Mouse (Mus musculus) lung, postnatal 0 days (tissue): Measurements from ENCODE around the gene Phpt1. TPM values are rescaled to one million over a fixed set of nuclear protein-coding genes. Genes with fewer than 3 reads are reported as not detected.

Source experiments
- ATAC-seq: fragments of 200-750 bp; cut with Nextera tagmentation; 2 replicates; pipeline ENCODE4 v1.8.0; 2017; ENCODE audit warnings: moderate library complexity
- DNase-seq: peaks from one replicate; pipeline ENCODE4 v3.0.0-alpha.2; 2016; ENCODE audit warnings: low spot score
- H3K27ac ChIP-seq: fragments of 300-500 bp; sonication (generic); 2 replicates; pipeline ENCODE4 v1.5.1; 2014; ENCODE audit warnings: antibody characterized with exemption, mild to moderate bottlenecking, low read length, mixed read lengths
- H3K27me3 ChIP-seq: fragments of 300-500 bp; sonication (generic); replicated peaks from 2 replicates; pipeline ENCODE4 v1.6.1; 2014; ENCODE audit warnings: low read length, mixed read lengths; ENCODE audit not compliant: insufficient read depth
- H3K36me3 ChIP-seq: fragments of 300-500 bp; sonication (generic); 2 replicates; pipeline ENCODE4 v1.6.1; 2014; ENCODE audit warnings: low read length, mixed read lengths; ENCODE audit not compliant: insufficient read depth
- H3K4me1 ChIP-seq: fragments of 300-500 bp; sonication (generic); 2 replicates; pipeline ENCODE4 v1.6.1; 2014; ENCODE audit warnings: antibody characterized with exemption, low read depth, low read length, mixed read lengths; ENCODE audit not compliant: insufficient read depth
- H3K4me2 ChIP-seq: fragments of 300-500 bp; sonication (generic); replicated peaks from 2 replicates; pipeline ENCODE4 v1.6.1; 2014; ENCODE audit warnings: low read depth, mild to moderate bottlenecking, low read length, moderate library complexity, mixed read lengths
- H3K4me3 ChIP-seq: fragments of 300-500 bp; sonication (generic); 2 replicates; pipeline ENCODE4 v1.5.1; 2014; ENCODE audit warnings: low read depth, low read length
- H3K9ac ChIP-seq: fragments of 300-500 bp; sonication (generic); replicated peaks from 2 replicates; pipeline ENCODE4 v1.6.1; 2014; ENCODE audit warnings: low read depth, mild to moderate bottlenecking
- H3K9me3 ChIP-seq: fragments of 300-500 bp; sonication (generic); 2 replicates; pipeline ENCODE4 v1.6.1; 2016; ENCODE audit warnings: low read length, mixed read lengths
- CTCF ChIP-seq: IDR thresholded peaks from 2 replicates; pipeline ENCODE4 v1.5.1; 2016; ENCODE audit warnings: antibody characterized with exemption, mild to moderate bottlenecking
- EP300 ChIP-seq: IDR thresholded peaks from 2 replicates; pipeline ENCODE4 v1.6.1; 2016; ENCODE audit warnings: antibody characterized with exemption, mild to moderate bottlenecking, control low read depth
- WGBS: fragments of 180-500 bp; shearing (Covaris S2); extraction: QIAGEN DNeasy Blood & Tissue Kit; methylation state at CpG from one replicate; pipeline ENCODE4 v1.1.7; 2014; 5-methylcytosine and 5-hydroxymethylcytosine counted together
- polyA plus RNA-seq: library from polyadenylated mRNA; unstranded; fragments of >200 nt; fragmentation: Nextera tagmentation; extraction: Ambion mirVana; gene quantifications from 2 replicates; pipeline ENCODE4 v1.2.1, GENCODE M21; 2015

Phpt1 gene
- polyA plus RNA-seq, 1 experiment from 2014 or later: 103 TPM

GRCm38 (mm10) chr2:25568473-25569019, 6.5 kb downstream of the Phpt1 start:
- no peak for DNase-seq
- H3K4me2 ChIP-seq: no peak overlapping the region
- no peak overlapping the region for H3K9ac ChIP-seq
- H3K27ac ChIP-seq: no peak overlapping the region
- WGBS: 76% methylated on average over 6 of the region's 6 CpGs
- peaks cover 6% of the 10 kb centered on the region; the same call in 1 of the 2 replicates for H3K36me3 ChIP-seq
- H3K9me3 ChIP-seq: no peaks in the 10 kb centered on the region
- no peak for TF ChIP-seq EP300
- no peak overlapping the region for H3K4me3 ChIP-seq
- ATAC-seq: no peak
- H3K4me1 ChIP-seq: no peaks in the 10 kb centered on the region
- H3K27me3 ChIP-seq: no peaks in the 10 kb centered on the region

DNA sequence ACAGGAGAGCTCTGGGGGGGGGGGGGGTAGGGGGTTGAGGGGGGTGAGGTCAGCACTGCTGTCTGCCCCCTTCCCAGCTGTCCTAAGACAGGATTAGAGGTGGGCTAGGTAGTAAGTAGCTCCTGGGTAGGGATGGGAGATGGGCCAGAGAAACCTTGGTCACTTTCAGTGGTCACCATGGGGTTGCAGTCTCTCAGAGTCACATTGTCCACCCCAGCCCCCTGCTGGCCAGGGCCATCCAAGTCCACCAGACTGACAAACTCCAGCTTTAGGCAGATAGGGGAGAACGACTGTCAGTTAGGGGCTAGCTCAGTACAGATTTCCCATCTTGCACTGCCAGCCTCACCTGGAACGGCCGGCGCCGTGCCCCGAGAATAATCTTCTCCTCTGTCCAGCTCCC, 8.5 kb downstream of the Phpt1 start:
- Histone ChIP-seq H3K4me3 (no peak overlapping the region), H3K36me3 (peaks cover 19% of the 10 kb centered on the region; the same call in 1 of the 2 replicates), H3K4me2 (no peak overlapping the region), H3K9ac (no peak overlapping the region), H3K27me3 (no peaks in the 10 kb centered on the region), H3K9me3 (no peaks in the 10 kb centered on the region), H3K4me1 (no peaks in the 10 kb centered on the region), H3K27ac (no peak overlapping the region)
- DNase-seq (no peak), ATAC-seq (no peak)
- TF ChIP-seq EP300: no peak
- TF ChIP-seq CTCF: peak; percentile 39
- WGBS: 78% methylated on average over 6 of the region's 6 CpGs

DNA sequence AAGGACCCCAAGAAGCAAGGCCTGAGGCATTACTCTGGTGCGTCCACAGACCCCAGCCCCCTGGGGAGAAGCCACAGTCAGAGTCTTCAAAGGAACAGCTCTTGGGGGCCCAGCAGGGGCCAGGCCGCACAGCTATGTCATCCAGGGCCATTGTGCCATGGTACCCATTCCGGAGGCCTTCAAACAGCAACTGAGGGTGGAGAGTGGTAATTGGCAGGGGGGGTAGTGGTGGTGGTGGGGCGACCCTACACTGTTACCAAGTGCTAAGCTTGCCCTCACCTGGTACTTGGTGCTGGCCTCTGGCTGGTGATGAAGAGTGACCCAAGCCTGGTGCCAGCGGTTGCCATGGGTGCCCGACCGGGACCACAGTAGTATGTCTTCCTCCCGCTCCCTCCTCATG, 9.3 kb downstream of the Phpt1 start:
- 90% methylated on average over 8 of the region's 8 CpGs for WGBS
- Histone ChIP-seq H3K4me3 (no peak overlapping the region), H3K9me3 (no peaks in the 10 kb centered on the region), H3K9ac (no peak overlapping the region), H3K4me1 (no peaks in the 10 kb centered on the region), H3K27me3 (no peaks in the 10 kb centered on the region), H3K4me2 (no peak overlapping the region), H3K36me3 (peaks cover 24% of the 10 kb centered on the region; the same call in 1 of the 2 replicates), H3K27ac (no peak overlapping the region)
- TF ChIP-seq EP300 (no peak), CTCF (no peak)
- no peak for ATAC-seq
- DNase-seq: no peak

DNA sequence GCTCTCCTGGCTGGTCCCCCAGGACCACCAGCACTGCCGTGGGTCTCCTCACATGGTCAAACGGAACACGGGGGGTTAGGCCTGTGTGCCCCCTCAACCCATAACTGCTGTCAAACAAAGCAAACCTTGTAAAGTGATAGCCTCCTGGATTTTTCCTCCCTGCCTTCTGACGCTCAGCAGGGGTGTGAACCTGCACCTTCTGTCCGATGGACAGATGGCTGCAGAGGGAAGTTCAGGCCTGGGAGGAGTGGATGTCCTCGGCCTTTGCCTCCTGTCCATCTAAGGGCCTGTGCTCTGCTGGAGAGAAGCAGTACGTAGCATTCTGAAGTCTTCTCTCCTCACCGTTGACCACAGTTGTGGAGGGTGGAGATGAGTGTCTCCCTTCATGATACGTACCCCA, 13.1 kb downstream of the Phpt1 start:
- TF ChIP-seq CTCF (no peak), EP300 (no peak)
- H3K4me3 ChIP-seq: no peak overlapping the region
- H3K36me3 ChIP-seq: peaks cover 24% of the 10 kb centered on the region; the same call in 1 of the 2 replicates
- H3K4me2 ChIP-seq: no peak overlapping the region
- WGBS: 81% methylated on average over 9 of the region's 9 CpGs
- no peak for ATAC-seq
- peaks cover 6% of the 10 kb centered on the region for H3K4me1 ChIP-seq
- no peak overlapping the region for H3K27ac ChIP-seq
- no peaks in the 10 kb centered on the region for H3K9me3 ChIP-seq
- H3K9ac ChIP-seq: no peak overlapping the region
- no peaks in the 10 kb centered on the region for H3K27me3 ChIP-seq
- DNase-seq: no peak

- Histone ChIP-seq H3K9ac (no peak overlapping the region), H3K4me1 (peaks cover 6% of the 10 kb centered on the region), H3K4me2 (no peak overlapping the region), H3K9me3 (no peaks in the 10 kb centered on the region), H3K27me3 (no peaks in the 10 kb centered on the region), H3K27ac (no peak overlapping the region), H3K36me3 (peaks cover 24% of the 10 kb centered on the region; the same call in 1 of the 2 replicates), H3K4me3 (no peak overlapping the region)
- ATAC-seq: no peak
- DNase-seq: no peak
- no peak for TF ChIP-seq EP300
- TF ChIP-seq CTCF: no peak
- WGBS: 91% methylated on average over 8 of the region's 8 CpGs
Observed at GRCm38 (mm10) chr2:25560551-25560950, 14.5 kb downstream of the Phpt1 start.

GRCm38 (mm10) chr2:25558774-25559173, 16.2 kb downstream of the Phpt1 start:
- 61% methylated on average over 6 of the region's 6 CpGs for WGBS
- no peak overlapping the region for H3K27ac ChIP-seq
- no peak for ATAC-seq

DNA sequence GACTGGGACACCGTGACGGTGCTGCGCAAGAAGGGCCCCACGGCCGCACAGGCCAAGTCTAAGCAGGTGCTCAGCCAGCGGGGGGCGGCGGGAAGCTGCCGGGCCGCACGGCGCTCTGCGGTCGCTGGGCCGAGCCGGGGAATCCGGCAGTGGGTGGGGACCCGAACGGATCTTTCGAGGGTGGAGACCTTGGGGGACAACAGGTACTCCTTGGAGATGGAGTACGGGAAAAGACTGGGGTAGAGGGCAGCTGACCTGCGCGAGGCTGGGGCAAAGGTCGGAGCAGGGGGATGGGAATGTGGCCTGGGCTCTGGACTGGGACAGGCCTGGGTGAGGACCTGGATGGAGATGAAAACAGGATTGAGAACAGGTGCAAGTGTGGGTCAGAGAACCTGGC, 17.1 kb downstream of the Phpt1 start:
- Histone ChIP-seq H3K27ac (peak overlapping the region; percentile 66), H3K27me3 (no peaks in the 10 kb centered on the region), H3K36me3 (peaks cover 14% of the 10 kb centered on the region; the same call in 1 of the 2 replicates), H3K4me2 (peak overlapping the region; percentile 92), H3K9me3 (no peaks in the 10 kb centered on the region), H3K4me3 (peak overlapping the region; percentile 89), H3K9ac (peak overlapping the region; percentile 95), H3K4me1 (peaks cover 6% of the 10 kb centered on the region)
- TF ChIP-seq EP300 (no peak), CTCF (no peak)
- WGBS: under 1% methylated on average over 24 of the region's 24 CpGs
- DNase-seq (no peak), ATAC-seq (no peak)

More at GRCm38 (mm10) chr2:25558774-25559173, 16.2 kb downstream of the Phpt1 start:
- Histone ChIP-seq H3K9ac (peak overlapping the region; percentile 95), H3K4me1 (peaks cover 6% of the 10 kb centered on the region), H3K36me3 (peaks cover 19% of the 10 kb centered on the region; the same call in 1 of the 2 replicates), H3K9me3 (no peaks in the 10 kb centered on the region), H3K27me3 (no peaks in the 10 kb centered on the region), H3K4me2 (peak overlapping the region; percentile 92), H3K4me3 (peak overlapping the region; percentile 89; the same call in 1 of the 2 replicates)
- no peak for DNase-seq
- TF ChIP-seq EP300: no peak
- no peak for TF ChIP-seq CTCF
